Mouse (Mus musculus) MEL (cell line): ENCODE data around the gene Amer2.

Experiments
- EP300 ChIP-seq, 2 experiments: IDR thresholded peaks; 2 replicates each; pipeline ENCODE4 v1.6.1; 2011; ENCODE audit warnings: improper control_type of control experiment in 2 of 2, low read length in 2 of 2, low read depth in 1 of 2, mild to moderate bottlenecking in 1 of 2
- ZC3H11A ChIP-seq: IDR thresholded peaks from 2 replicates; pipeline ENCODE4 v1.6.1; 2012; ENCODE audit warnings: low read depth, mild to moderate bottlenecking, inconsistent platforms, low read length, improper control_type of control experiment

DNA sequence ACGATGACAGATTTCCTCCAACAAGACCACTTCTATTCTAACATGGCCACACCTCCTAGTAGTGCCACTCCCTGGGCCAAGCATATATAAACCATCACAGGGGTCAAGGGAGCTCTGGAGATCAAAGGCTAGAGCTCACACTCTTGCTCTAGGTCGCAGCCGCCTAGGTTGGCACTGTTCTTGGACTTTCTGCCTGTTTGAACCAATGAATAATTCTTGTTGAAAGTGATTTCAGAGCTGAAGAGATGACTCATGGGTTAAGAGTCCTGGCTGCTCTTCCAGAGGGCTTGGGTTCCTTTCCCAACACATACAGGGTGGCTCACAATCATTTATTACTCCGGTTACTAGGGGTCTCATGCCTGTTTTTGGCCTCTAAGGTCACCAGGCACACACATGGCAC is 24.3 kb downstream of the Amer2 start:
- TF ChIP-seq ZC3H11A, result no peak
- no peak for TF ChIP-seq EP300 (IDR thresholded peaks at IDR 0.05; ENCODE audit: low read depth in 1 of 2, low read length in 2 of 2)
